Mouse (Mus musculus) testis, adult 2 months (tissue): ENCODE data around the gene Tln2.

Source experiments
- CTCF ChIP-seq: fragments of 200-500 bp; IDR thresholded peaks from 2 replicates; pipeline ENCODE4 v1.5.1; 2012; ENCODE audit warnings: low read depth, mild to moderate bottlenecking, inconsistent platforms, low read length, moderate library complexity; ENCODE audit not compliant: control insufficient read depth, insufficient read depth, insufficient replicate concordance
- POLR2A ChIP-seq: fragments of 200-500 bp; IDR thresholded peaks from 2 replicates; pipeline ENCODE4 v1.6.1; 2012; ENCODE audit warnings: low read depth, mild to moderate bottlenecking, inconsistent platforms, low read length, moderate library complexity; ENCODE audit not compliant: control insufficient read depth

DNA sequence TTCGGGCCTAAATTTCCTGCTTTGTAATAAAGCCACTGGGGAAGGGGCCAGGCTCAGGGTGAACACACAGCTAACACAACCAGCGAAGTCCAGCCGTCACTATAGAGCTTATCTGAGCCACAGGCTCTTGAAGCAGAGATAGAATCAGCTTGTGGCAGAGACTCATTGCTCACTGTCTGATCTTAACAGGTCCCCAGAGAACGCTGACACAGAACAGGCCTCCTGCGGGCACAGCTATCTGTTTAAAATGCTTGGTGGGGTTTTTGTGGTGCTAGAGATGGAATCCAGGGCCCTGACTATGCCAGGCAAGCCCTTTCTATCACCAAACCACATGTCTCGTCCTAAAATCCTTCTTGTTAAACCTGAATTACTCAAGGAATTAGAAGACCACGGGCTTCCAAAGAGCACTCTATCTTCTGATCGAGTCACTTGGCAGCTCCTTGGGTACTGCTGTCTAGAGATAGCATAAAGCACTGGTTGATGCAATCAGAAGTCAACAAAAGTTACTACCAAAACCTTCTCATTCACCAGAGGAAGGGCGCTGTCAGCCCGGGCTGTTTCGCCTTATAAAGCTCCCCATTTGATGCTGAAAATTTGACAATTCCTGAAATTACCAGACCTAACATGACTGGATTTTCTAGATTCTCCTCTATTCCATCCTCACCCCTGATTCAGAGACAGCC is 95.9 kb downstream of the Tln2 start:
- no peak for TF ChIP-seq CTCF
- no peak for TF ChIP-seq POLR2A
